Mouse (Mus musculus): ENCODE data around the gene Alk.

The Alk gene

DNA sequence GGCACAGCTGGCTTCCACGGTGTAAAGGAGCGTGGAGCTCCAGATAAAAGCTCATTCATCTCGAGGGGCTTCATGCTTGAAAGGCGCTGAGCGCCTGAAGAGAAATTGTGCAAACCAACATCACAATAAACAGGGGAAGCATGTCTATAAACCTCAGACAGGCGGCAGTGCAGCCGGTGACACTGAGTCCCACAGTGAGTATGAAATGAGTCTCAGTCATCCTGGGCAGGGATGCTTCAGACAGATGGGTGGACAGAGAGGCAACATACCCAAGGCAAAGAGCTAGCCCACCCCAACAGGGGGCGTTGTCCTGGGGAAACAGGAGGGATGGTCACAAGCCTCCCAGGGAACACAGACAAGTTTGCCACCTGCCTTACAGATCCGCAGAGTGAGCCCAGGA is 460.0 kb downstream of the Alk start:
- no peak for DNase-seq (ENCODE audit: low spot score)

DNA sequence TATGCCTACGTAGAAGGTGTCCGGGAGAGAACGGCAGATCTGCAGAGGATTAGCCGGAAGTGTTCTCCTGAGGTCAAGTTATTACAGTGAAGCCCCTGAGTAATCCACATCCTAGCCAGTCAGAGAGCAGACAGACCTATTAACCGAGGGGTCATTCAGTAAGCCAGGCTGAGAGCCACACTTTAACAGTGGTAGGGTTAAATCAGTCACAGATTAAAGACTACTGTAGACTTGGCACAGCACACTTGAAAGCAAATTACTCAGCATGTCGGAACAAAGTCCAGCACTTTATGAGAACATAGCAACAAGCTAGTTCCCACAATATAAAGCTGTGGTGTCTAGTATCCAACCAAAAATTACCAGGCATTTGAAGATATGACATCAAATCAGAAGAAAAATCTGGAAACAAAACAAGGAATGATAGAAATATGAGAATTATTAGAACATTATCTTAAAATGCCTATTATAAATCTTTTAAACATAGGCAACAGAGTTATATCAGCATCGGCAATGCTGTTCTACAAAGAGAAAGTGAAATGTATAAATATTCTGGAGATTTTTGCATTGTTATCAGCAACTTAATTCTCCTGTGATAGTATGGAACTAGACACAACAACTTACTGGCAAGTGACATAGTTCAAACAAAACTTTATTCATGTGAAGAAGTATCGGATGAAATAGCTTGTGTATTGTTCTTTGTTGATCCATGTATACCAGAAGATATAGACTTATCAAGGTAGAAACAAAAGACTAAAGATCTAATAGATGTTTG is 472.1 kb downstream of the Alk start:
- DNase-seq (ENCODE audit: low spot score): no peak

DNA sequence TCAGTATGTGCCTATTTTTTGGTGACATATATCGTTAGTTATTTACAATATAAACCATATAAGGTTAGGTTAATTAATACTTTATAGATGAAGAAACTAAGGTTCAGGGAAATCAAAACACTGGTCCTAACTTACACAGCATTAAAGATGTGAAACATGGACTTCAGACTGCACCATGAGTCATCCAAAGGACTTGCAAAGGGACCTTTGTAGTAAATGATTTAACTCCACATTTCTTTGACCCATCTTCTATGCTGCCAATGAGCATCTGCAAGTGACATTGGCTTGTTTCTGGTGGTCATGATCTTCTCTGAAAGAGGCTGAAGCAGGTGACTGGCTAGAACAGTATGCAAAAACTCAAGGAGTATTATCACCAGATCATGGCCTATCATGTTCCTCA is 482.8 kb downstream of the Alk start:
- no peak for DNase-seq (ENCODE audit: low spot score)

DNA sequence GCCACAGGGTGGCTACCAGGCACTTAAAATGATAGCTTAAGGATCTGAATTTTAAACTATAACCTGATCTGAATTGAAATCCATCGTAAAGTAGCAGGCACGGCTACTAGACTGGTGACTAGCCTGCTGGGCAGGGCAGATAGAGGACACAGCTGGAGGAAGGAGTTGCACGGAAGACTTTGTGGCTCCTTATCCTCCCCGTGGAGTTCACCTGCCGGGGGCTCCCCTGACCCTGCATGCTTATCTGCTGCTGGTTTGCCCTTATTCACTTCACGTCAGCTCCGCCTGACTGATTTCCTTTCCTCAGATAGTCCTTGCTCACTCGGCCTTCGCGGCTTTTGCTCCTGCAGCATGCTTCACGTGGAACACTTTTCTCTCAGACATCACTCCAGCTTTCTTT is 484.1 kb downstream of the Alk start:
- DNase-seq (ENCODE audit: low spot score): no peak

- no peak for DNase-seq (ENCODE audit: low spot score)
Measured at GRCm38 (mm10) chr17:72118376-72118775, 486.1 kb downstream of the Alk start.

DNA sequence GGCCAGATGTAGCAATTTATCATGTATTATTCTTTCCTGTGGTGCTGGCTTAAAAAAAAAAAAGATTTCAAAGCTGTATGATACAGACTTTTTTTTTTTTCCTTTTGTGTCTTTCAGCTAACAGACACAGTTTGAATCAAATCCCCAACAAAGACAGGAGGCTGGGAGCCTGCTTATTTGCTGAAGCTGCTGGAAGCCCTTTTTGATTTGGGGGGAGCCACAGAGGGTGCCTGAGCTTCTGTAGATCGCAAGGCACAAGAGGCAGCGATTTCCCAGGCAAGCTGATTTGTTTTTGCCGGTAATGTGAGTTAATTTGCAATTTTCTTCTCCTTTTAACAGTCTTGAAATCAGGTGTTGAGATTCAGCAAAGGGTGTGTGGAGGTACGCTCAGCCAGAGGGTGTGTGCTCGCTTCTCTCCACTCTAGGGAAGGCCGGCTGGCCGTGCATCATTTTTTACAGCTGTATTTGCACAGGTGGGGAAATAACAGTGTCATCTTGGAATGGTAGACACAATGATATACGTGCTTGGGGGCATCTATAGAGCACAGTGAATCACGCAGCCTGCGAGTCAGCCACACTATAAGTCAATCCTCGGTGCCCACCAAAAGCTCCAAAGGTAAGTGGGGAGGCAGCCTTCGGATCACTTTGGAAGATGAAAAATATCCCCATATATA is 489.0 kb downstream of the Alk start:
- DNase-seq (ENCODE audit: low spot score): no peak

GRCm38 (mm10) chr17:72112004-72112403 is 492.4 kb downstream of the Alk start:
- DNase-seq (ENCODE audit: low spot score): no peak

GRCm38 (mm10) chr17:72111528-72111927 is 492.9 kb downstream of the Alk start:
- no peak for DNase-seq (ENCODE audit: low spot score)

GRCm38 (mm10) chr17:72087261-72087703 is 517.1 kb downstream of the Alk start:
- no peak for DNase-seq (ENCODE audit: low spot score)

GRCm38 (mm10) chr17:72081396-72081795 is 523.0 kb downstream of the Alk start:
- DNase-seq (ENCODE audit: low spot score): no peak

- no peak for DNase-seq (ENCODE audit: low spot score)
Measured at GRCm38 (mm10) chr17:72076306-72076921, 528.0 kb downstream of the Alk start.

DNA sequence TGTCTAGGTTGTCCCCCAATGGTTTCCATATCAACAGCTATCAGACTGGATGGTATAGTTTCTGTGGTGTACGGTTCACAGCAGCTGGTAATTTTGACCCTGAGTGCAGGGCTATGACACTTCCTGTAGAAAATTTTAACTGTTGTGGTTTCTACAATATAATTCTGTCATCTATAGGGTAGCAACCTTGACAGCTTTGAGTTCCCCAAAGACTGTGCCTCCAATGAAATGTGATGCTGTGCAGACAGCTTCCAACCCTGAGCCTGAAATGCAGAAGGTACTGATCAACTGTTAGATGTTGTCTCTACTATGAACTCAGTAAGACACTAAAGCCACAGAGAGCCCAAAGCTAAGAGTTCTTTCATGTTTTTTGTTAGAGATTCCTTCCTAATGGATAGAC is 532.6 kb downstream of the Alk start:
- DNase-seq (ENCODE audit: low spot score): no peak

DNA sequence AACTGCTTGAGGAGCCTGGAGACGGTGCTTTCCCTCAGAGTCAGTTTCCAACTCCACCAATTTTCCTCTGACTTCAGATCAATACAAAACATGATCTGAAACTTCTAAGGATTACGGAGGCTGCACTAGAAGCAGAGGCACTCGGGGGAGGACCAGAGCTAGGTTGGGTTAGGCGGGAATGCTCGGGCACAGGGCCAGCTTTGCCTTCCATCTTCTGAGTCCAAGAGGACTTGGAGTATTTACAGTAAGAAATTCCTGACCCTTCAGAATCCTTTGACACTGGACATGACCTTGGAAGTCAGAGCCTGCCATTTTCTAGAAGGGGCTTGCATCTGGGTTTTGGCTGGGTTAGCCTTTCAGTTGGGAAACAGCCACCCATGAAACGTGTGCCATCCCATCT is 536.3 kb downstream of the Alk start:
- DNase-seq (ENCODE audit: low spot score): no peak

DNA sequence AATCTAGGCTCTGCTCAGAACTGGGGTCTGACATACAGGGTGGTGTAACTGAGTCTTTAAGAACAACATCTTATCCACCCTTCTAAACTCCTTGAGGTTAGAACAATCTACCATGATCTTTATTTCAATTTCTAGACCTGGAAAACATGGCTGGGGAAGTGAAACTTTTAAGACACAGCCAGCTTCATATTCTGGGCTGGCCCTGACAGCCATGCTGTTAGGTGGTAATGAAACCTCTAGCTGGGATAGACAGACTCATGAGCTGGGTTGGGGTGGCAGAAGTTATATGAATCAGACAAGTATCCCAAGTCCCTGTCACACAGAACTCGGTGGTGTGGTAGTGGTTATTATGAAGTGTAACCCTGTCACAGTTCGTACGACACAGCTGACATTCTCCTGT is 541.4 kb downstream of the Alk start:
- DNase-seq (ENCODE audit: low spot score): no peak

DNA sequence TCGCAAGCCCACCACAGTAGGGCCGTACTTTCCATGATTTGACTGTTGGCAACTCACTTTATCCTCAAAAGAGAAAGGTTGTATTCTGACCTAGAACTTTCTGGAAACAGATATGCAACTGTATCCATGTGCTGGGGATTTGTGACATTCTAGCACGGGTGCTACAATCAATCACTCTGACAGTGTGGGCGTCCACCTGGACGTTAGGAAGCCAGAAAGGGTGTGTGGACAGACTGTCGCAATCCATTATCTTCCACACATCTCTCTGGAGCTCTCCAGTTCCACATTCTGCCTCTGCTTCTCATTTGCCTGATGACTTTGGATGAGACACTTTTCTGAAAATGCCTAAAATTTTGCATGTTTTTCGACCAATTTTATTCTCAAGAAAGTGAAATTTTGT is 545.1 kb downstream of the Alk start:
- DNase-seq (ENCODE audit: low spot score): no peak

GRCm38 (mm10) chr17:72045671-72046070 is 558.8 kb downstream of the Alk start:
- DNase-seq (ENCODE audit: low spot score): no peak

GRCm38 (mm10) chr17:72043667-72044390 is 560.6 kb downstream of the Alk start:
- DNase-seq (ENCODE audit: low spot score): no peak

DNA sequence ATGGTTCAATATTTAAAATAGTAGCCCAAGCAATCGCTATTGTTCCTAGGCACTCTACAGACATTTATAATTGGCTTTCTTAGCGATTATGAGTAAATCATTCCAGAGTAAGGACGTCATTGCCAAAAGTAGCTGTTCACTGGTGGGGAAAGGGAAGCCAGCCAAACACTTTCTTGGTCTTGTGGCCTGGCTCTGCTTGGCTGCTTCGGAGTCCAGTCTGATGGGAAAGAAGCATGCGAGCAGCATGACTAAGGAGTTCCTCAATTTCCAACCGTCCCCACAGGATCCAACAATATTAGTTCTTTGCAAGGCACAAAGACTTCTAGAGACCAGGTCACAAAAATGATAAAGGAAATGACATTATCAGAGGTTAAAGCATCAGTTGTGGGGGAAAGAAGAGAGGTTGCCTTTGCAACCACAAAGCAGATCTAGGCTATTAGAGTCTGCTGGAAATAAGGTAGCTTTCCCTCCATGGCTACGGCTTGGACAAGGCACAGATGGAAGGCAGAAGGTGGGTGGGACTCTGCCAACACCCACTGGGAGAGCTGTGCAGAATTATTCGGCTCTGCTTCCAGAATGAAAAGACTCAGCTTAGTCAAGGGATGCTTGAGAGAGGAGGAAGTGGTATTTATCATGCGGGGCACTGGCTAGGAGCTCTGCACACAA is 561.3 kb downstream of the Alk start:
- no peak for DNase-seq (ENCODE audit: low spot score)

DNA sequence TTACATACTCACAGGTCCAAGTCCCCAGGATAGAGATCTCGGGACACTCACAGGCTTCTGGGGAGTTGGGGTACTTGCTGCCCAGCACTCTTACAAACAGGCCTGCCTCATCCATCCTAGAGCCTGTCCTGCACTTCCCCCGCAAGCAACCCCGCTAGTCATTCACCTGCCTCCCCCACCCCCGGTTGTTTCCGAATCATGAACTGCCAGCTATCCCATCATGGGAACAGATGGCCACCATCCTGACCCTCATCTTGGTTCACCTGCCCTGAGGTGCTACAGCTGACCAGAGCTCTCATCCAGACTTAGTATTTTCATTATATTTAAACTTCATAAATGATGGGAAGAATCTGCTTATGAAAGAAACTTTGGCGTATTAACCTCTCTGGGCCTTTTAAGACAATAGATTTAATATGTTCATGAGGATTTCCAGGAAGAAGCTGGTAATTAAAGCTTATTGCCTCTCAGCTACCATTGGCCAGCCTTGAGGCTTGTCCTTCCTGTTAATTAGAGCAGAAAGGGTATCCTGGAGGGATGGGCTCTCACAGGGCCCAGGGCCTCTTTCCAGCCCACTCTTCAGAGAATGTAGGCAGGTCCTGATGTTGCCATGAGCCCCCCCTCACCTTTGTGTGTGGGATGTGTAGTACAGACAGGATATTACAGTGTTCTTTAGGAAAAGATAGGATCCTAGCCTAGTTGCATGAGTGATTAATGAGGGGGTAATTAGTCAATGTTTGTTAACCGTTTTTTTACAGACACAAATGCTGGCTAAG is 565.1 kb downstream of the Alk start:
- DNase-seq (ENCODE audit: low spot score): no peak

- DNase-seq (ENCODE audit: low spot score): no peak
Measured at GRCm38 (mm10) chr17:72038371-72038770, 566.1 kb downstream of the Alk start.

DNA sequence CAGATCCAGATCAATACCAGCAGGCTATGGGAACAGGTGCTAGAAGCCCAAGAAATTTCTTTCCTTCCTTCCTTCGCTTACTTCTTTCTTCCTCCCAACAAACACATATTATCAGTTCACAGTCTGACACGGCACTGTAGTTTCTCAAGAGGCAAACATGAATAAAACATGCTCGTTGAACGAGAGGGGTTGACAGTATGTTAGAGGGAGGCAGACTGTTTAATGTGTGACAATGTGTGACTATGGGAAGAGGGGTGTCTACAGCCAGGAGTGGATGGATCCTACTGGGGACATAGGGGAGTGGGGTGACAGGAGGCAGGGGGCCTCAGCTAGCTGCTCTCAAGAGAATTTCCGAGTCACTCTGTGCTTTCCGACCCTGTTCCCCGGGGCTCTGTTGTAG is 573.8 kb downstream of the Alk start:
- no peak for DNase-seq (ENCODE audit: low spot score)
